Mouse (Mus musculus): Measurements from ENCODE around the gene Apbb2.

- no peak for TF ChIP-seq CTCF (IDR thresholded peaks at IDR 0.05; ENCODE audit: low read depth)
- no peak for TF ChIP-seq EP300 (IDR thresholded peaks at IDR 0.05; ENCODE audit: low read depth)
Measured at GRCm38 (mm10) chr5:66523681-66524503, 94.7 kb downstream of the Apbb2 start.

Measured in liver, postnatal 0 days (tissue).